Mouse (Mus musculus) lung, adult 2 months (tissue): ENCODE data around the gene Cotl1.

Source experiments
- CTCF ChIP-seq: fragments of 200-500 bp; IDR thresholded peaks from 2 replicates; pipeline ENCODE4 v1.5.1; 2011; ENCODE audit warnings: mild to moderate bottlenecking, low read length, control low read depth; ENCODE audit not compliant: insufficient read depth
- POLR2A ChIP-seq: fragments of 200-500 bp; IDR thresholded peaks from 2 replicates; pipeline ENCODE4 v1.6.1; 2011; ENCODE audit warnings: low read depth, mild to moderate bottlenecking, control low read depth, low read length, borderline replicate concordance; ENCODE audit errors: extremely low read depth

- no peak for TF ChIP-seq CTCF
- no peak for TF ChIP-seq POLR2A
These were observed 42.9 kb upstream of the Cotl1 start for GRCm38 (mm10) chr8:119883281-119883680.
